Mouse (Mus musculus) right cerebral cortex, postnatal 4 days (tissue): ENCODE measurements around the gene Dpp3.
A peak's percentile ranks its signal among the peaks of the same experiment; 100 is the strongest.
"Not testable (repeated sequence)": the region's sequence is repeated elsewhere in the genome, so short reads cannot be mapped to it uniquely, and the experiment has no call there.

ENCODE experiments used
- DNase-seq: peaks from one replicate; pipeline ENCODE4 v3.0.0-alpha.2; 2022

Gene Dpp3

GRCm38 (mm10) chr19:4927904-4928531 is at the start of gene Dpp3:
Dpp3 (minus strand) TSS chr19:4928287.
- DNase-seq: peak; percentile 98

GRCm38 (mm10) chr19:4968236-4968635 is 40.1 kb upstream of the Dpp3 start:
- DNase-seq: no peak

GRCm38 (mm10) chr19:4961928-4962601 is 34.0 kb upstream of the Dpp3 start, which contains the start of gene Mrpl11:
Mrpl11 (plus strand) TSS chr19:4962147.
- peak; percentile 80 for DNase-seq

- not testable (repeated sequence) for DNase-seq
These were observed 20.6 kb upstream of the Dpp3 start for GRCm38 (mm10) chr19:4948641-4949040.

GRCm38 (mm10) chr19:4945540-4945939 is 17.5 kb upstream of the Dpp3 start:
- no peak for DNase-seq

GRCm38 (mm10) chr19:4943253-4943588 is 15.1 kb upstream of the Dpp3 start:
- no peak for DNase-seq

GRCm38 (mm10) chr19:4942551-4943252 is 14.6 kb upstream of the Dpp3 start, which contains the start of gene Peli3:
Peli3 (minus strand) TSS chr19:4943127.
- peak; percentile 84 for DNase-seq

GRCm38 (mm10) chr19:4937444-4938310 is 9.6 kb upstream of the Dpp3 start:
- no peak for DNase-seq

- DNase-seq: no peak
These were observed 8.8 kb upstream of the Dpp3 start for GRCm38 (mm10) chr19:4936896-4937295.

GRCm38 (mm10) chr19:4928781-4929180 is 694 bp upstream of the Dpp3 start:
- peak; percentile 26 for DNase-seq

- no peak for DNase-seq
These were observed 2.8 kb downstream of the Dpp3 start for GRCm38 (mm10) chr19:4925121-4925860.

- DNase-seq: no peak
These were observed 8.4 kb downstream of the Dpp3 start for GRCm38 (mm10) chr19:4919652-4920051.

- DNase-seq: no peak
These were observed 11.3 kb downstream of the Dpp3 start for GRCm38 (mm10) chr19:4916827-4917226.

GRCm38 (mm10) chr19:4915924-4916603 is 12.0 kb downstream of the Dpp3 start:
- DNase-seq: no peak

- DNase-seq: no peak
These were observed 18.7 kb downstream of the Dpp3 start for GRCm38 (mm10) chr19:4909376-4909775.

GRCm38 (mm10) chr19:4908107-4908506 is 20.0 kb downstream of the Dpp3 start:
- no peak for DNase-seq

GRCm38 (mm10) chr19:4905979-4906794 is 21.9 kb downstream of the Dpp3 start, which contains the start of gene Bbs1:
Bbs1 (minus strand) TSS chr19:4906628.
- DNase-seq: peak; percentile 83

- DNase-seq: no peak
These were observed 28.2 kb downstream of the Dpp3 start for GRCm38 (mm10) chr19:4899888-4900287.

GRCm38 (mm10) chr19:4898972-4899371 is 29.1 kb downstream of the Dpp3 start:
- no peak for DNase-seq

- no peak for DNase-seq
These were observed 31.1 kb downstream of the Dpp3 start for GRCm38 (mm10) chr19:4896780-4897520.
